Mouse (Mus musculus) brain, embryonic 14.5 days (tissue): Measurements from ENCODE around the gene Map6d1.

Experiments
- CTCF ChIP-seq: fragments of 200-500 bp; IDR thresholded peaks from 2 replicates; pipeline ENCODE4 v1.5.1; 2012; ENCODE audit warnings: inconsistent platforms, mild to moderate bottlenecking, moderate library complexity, borderline replicate concordance; ENCODE audit not compliant: insufficient read depth, insufficient read length; ENCODE audit errors: extremely low read depth
- POLR2A ChIP-seq: fragments of 200-500 bp; IDR thresholded peaks from 2 replicates; pipeline ENCODE4 v1.6.1; 2012; ENCODE audit warnings: mild to moderate bottlenecking, inconsistent platforms, borderline replicate concordance; ENCODE audit not compliant: poor library complexity, insufficient read depth, insufficient read length, severe bottlenecking; ENCODE audit errors: extremely low read depth

- TF ChIP-seq POLR2A (no peak), CTCF (no peak)
Measured at GRCm38 (mm10) chr16:20222726-20223125, 18.4 kb downstream of the Map6d1 start.
